Mouse (Mus musculus) intestine, postnatal 0 days (tissue): ENCODE measurements around the gene Proser3. TPM values are rescaled to one million over a fixed set of nuclear protein-coding genes. Genes with fewer than 3 reads are reported as not detected.
"Not testable (repeated sequence)": the region's sequence is repeated elsewhere in the genome, so short reads cannot be mapped to it uniquely, and the experiment has no call there.

Experiments used
- ATAC-seq: fragments of 200-750 bp; cut with Nextera tagmentation; 2 replicates; pipeline ENCODE4 v1.8.0; 2017; ENCODE audit warnings: mild to moderate bottlenecking, moderate TSS enrichment, moderate library complexity
- H3K27ac ChIP-seq: fragments of 300-500 bp; sonication (generic); 2 replicates; pipeline ENCODE4 v1.5.1; 2014; ENCODE audit warnings: mild to moderate bottlenecking, low read depth, low read length, moderate library complexity
- H3K27me3 ChIP-seq: fragments of 300-500 bp; sonication (generic); replicated peaks from 2 replicates; pipeline ENCODE4 v1.6.1; 2014; ENCODE audit warnings: low read length, mixed read lengths; ENCODE audit not compliant: control insufficient read depth, insufficient read depth
- H3K36me3 ChIP-seq: fragments of 300-500 bp; sonication (generic); 2 replicates; pipeline ENCODE4 v1.6.1; 2014; ENCODE audit warnings: mild to moderate bottlenecking, moderate library complexity; ENCODE audit not compliant: control insufficient read depth, insufficient read depth
- H3K4me1 ChIP-seq: fragments of 300-500 bp; sonication (generic); replicated peaks from 2 replicates; pipeline ENCODE4 v1.6.1; 2014; ENCODE audit warnings: antibody characterized with exemption, low read length, mixed read lengths; ENCODE audit not compliant: control insufficient read depth, insufficient read depth
- H3K4me2 ChIP-seq: fragments of 300-500 bp; sonication (generic); replicated peaks from 2 replicates; pipeline ENCODE4 v1.6.1; 2014; ENCODE audit warnings: low read depth, mild to moderate bottlenecking, moderate library complexity
- H3K4me3 ChIP-seq: fragments of 300-500 bp; sonication (generic); 2 replicates; pipeline ENCODE4 v1.5.1; 2014; ENCODE audit warnings: low read depth, low read length
- H3K9ac ChIP-seq: fragments of 300-500 bp; sonication (generic); 2 replicates; pipeline ENCODE4 v1.6.1; 2014; ENCODE audit warnings: mild to moderate bottlenecking, low read depth, low read length
- H3K9me3 ChIP-seq: fragments of 300-500 bp; sonication (generic); 2 replicates; pipeline ENCODE4 v1.6.1; 2016; ENCODE audit warnings: mixed run types; ENCODE audit not compliant: control insufficient read depth
- CTCF ChIP-seq: sonication (generic); IDR thresholded peaks from 2 replicates; pipeline ENCODE4 v1.5.1; 2016; ENCODE audit warnings: low read depth, mild to moderate bottlenecking, control low read depth, antibody characterized with exemption, moderate library complexity
- WGBS: fragments of 180-500 bp; shearing (Covaris S2); extraction: QIAGEN DNeasy Blood & Tissue Kit; methylation state at CpG from one replicate; pipeline ENCODE4 v1.1.7; 2014; 5-methylcytosine and 5-hydroxymethylcytosine counted together
- polyA plus RNA-seq: library from polyadenylated mRNA; unstranded; fragments of >200 nt; fragmentation: Nextera tagmentation; extraction: Ambion mirVana; gene quantifications from 2 replicates; pipeline ENCODE4 v1.2.1, GENCODE M21; 2015

Proser3 gene
- polyA plus RNA-seq, 1 experiment from 2014 or later = 2.0 TPM

GRCm38 (mm10) chr7:30515003-30515760 is 36.9 kb downstream of the Proser3 start:
- H3K9me3 ChIP-seq = no peaks in the 10 kb centered on the region
- WGBS = 61% methylated on average over 24 of the region's 24 CpGs
- no peak for TF ChIP-seq CTCF
- no peaks in the 10 kb centered on the region for H3K36me3 ChIP-seq
- no peak overlapping the region for H3K9ac ChIP-seq
- H3K4me3 ChIP-seq = no peak overlapping the region
- H3K4me2 ChIP-seq = no peak overlapping the region
- no peak overlapping the region for H3K27ac ChIP-seq
- no peak for ATAC-seq
- H3K4me1 ChIP-seq = no peaks in the 10 kb centered on the region
- no peaks in the 10 kb centered on the region for H3K27me3 ChIP-seq

- no peak for TF ChIP-seq CTCF
- no peaks in the 10 kb centered on the region for H3K9me3 ChIP-seq
- H3K4me1 ChIP-seq = no peaks in the 10 kb centered on the region
- no peak overlapping the region for H3K4me2 ChIP-seq
- 66% methylated on average over 4 of the region's 4 CpGs for WGBS
- H3K4me3 ChIP-seq = no peak overlapping the region
- ATAC-seq = no peak
- no peaks in the 10 kb centered on the region for H3K36me3 ChIP-seq
- no peak overlapping the region for H3K9ac ChIP-seq
- H3K27ac ChIP-seq = no peak overlapping the region
- H3K27me3 ChIP-seq = no peaks in the 10 kb centered on the region
These were observed 44.0 kb downstream of the Proser3 start for GRCm38 (mm10) chr7:30508061-30508460.

GRCm38 (mm10) chr7:30501159-30501558 is 50.9 kb downstream of the Proser3 start:
- not testable (repeated sequence) for H3K36me3 ChIP-seq, H3K27me3 ChIP-seq, H3K9ac ChIP-seq, H3K4me2 ChIP-seq, H3K9me3 ChIP-seq, H3K4me3 ChIP-seq, H3K27ac ChIP-seq, ATAC-seq, H3K4me1 ChIP-seq
- TF ChIP-seq CTCF = peak; percentile 53
- 79% methylated on average over 5 of the region's 5 CpGs for WGBS

- H3K27me3 ChIP-seq, H3K4me3 ChIP-seq, H3K9ac ChIP-seq, H3K27ac ChIP-seq, H3K4me1 ChIP-seq, H3K36me3 ChIP-seq, H3K9me3 ChIP-seq, ATAC-seq, H3K4me2 ChIP-seq: not testable (repeated sequence)
- WGBS = 57% methylated on average over 5 of the region's 5 CpGs
These were observed 56.5 kb downstream of the Proser3 start for GRCm38 (mm10) chr7:30495506-30496042.

GRCm38 (mm10) chr7:30493401-30493931 is 58.6 kb downstream of the Proser3 start, which contains the start of gene Prodh2:
TSS of gene Prodh2 (plus strand) at chr7:30493622.
- Histone ChIP-seq H3K4me1 (no peaks in the 10 kb centered on the region), H3K36me3 (no peaks in the 10 kb centered on the region), H3K27me3 (no peaks in the 10 kb centered on the region), H3K9ac (no peak within 1 kb of the TSS), H3K9me3 (no peaks in the 10 kb centered on the region), H3K4me3 (no peak within 1 kb of the TSS), H3K27ac (no peak within 1 kb of the TSS), H3K4me2 (peak within 1 kb of the TSS; percentile 40)
- TF ChIP-seq CTCF = peak; percentile 20; the same call in 1 of the 2 replicates
- peak; percentile 53; the same call in 1 of the 2 replicates for ATAC-seq
- WGBS = 24% methylated on average over 11 of the region's 11 CpGs

GRCm38 (mm10) chr7:30492765-30493164 is 59.3 kb downstream of the Proser3 start:
- Histone ChIP-seq H3K9ac (no peak overlapping the region), H3K4me3 (no peak overlapping the region), H3K27ac (no peak overlapping the region), H3K36me3 (no peaks in the 10 kb centered on the region), H3K4me1 (no peaks in the 10 kb centered on the region), H3K27me3 (no peaks in the 10 kb centered on the region), H3K9me3 (no peaks in the 10 kb centered on the region), H3K4me2 (peak overlapping the region; percentile 40)
- WGBS = 13% methylated on average over 4 of the region's 4 CpGs
- ATAC-seq = no peak
- peak; percentile 82 for TF ChIP-seq CTCF
